Mouse (Mus musculus): ENCODE data around the gene Urgcp. TPM values are rescaled to one million over a fixed set of nuclear protein-coding genes. Genes with fewer than 3 reads are reported as not detected.

Gene Urgcp
- polyA plus RNA-seq, 1 experiment from 2014 or later = 21.6 TPM

DNA sequence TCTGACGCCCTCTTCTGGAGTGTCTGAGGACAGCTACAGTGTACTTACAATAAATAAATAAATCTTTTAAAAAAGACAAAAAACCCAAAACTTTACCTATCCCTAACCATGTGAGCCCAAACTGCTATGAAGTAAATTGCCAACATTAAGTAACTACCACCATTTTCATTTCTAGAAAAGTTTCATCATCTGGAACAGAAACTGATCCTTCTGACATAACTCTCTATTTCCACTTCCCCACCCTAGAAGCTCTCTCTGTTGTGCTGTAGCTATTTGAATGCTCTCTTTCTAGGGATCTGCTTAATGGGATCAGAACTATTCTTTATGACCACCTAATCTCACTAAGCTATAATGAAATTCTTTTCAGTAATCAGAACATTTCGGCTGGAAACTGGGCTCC is 17.2 kb downstream of the Urgcp start:
- no peaks in the 10 kb centered on the region for H3K9me3 ChIP-seq (ENCODE audit: control insufficient read depth, low read length)
- H3K27ac ChIP-seq (ENCODE audit: low read length) = no peak overlapping the region
- no peaks in the 10 kb centered on the region for H3K27me3 ChIP-seq (replicated peaks; ENCODE audit: control insufficient read depth, insufficient read depth, low read length)
- H3K9ac ChIP-seq (ENCODE audit: low read depth, low read length) = no peak overlapping the region
- H3K4me1 ChIP-seq (ENCODE audit: control insufficient read depth, insufficient read depth, low read length) = peaks cover 2% of the 10 kb centered on the region; the same call in 1 of the 2 replicates
- H3K36me3 ChIP-seq (ENCODE audit: control insufficient read depth, insufficient read depth, low read length) = no peaks in the 10 kb centered on the region
- no peak for ATAC-seq
- H3K4me3 ChIP-seq (ENCODE audit: low read length) = no peak overlapping the region
- WGBS = 83% methylated on average over 2 of the region's 2 CpGs
- no peak overlapping the region for H3K4me2 ChIP-seq (ENCODE audit: low read depth, low read length)

DNA sequence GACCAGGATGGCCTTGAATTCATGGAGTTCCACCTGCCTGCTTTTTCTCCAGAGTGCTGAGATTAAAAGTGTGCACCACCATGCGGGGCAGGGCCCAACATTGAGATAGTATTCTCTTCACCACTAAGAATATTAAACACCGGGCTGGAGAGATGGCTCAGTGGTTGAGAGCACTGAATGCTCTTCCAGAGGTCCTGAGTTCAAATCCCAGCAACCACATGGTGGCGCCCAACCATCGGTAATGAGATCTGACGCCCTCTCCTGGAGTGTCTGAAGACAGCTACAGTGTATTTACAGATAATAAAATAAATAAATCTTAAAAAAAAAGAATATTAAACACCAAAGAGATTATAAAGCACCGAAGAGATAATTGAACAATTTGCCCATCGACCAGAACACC is 20.1 kb downstream of the Urgcp start:
- H3K36me3 ChIP-seq (ENCODE audit: control insufficient read depth, insufficient read depth, low read length) = no peaks in the 10 kb centered on the region
- no peaks in the 10 kb centered on the region for H3K9me3 ChIP-seq (ENCODE audit: control insufficient read depth, low read length)
- H3K27me3 ChIP-seq (replicated peaks; ENCODE audit: control insufficient read depth, insufficient read depth, low read length) = no peaks in the 10 kb centered on the region
- H3K27ac ChIP-seq (ENCODE audit: low read length) = no peak overlapping the region
- no peak overlapping the region for H3K9ac ChIP-seq (ENCODE audit: low read depth, low read length)
- H3K4me1 ChIP-seq (ENCODE audit: control insufficient read depth, insufficient read depth, low read length) = peaks cover 9% of the 10 kb centered on the region
- no peak overlapping the region for H3K4me2 ChIP-seq (ENCODE audit: low read depth, low read length)
- H3K4me3 ChIP-seq (ENCODE audit: low read length) = no peak overlapping the region
- 72% methylated on average over 7 of the region's 7 CpGs for WGBS
- ATAC-seq = no peak

DNA sequence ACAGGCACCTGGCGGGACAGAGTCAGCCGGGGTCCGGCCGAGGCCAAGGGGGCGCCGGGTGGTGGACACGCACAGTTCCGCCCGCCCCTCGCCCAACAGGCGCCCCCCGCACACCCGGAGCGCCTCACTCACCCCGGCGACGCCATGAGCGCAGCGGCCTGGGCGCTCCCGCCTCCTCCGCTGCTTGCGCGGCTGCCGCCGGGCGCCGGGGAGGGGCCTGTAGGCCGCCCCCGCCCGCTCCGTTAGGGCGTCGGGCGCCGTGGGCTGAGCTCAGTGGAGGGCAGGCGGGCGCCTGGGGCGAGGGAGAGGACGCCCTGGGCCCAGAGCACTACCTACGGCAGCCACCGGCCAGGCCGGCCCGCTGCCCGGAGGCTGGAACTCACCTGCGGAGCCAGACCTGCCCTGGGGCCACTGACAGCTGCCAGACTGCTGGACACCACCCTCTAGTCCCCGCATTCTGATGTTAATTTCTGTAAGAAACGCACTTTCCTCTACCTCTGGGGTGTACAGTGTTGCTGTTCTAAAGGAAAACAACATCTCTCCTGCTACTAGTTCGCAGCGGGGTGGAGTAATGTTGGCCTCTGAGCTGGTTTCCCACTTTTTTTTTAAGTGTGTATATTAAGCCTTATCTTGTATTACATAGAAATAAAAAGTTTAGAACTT is 21.1 kb downstream of the Urgcp start:
- peak; percentile 95 for ATAC-seq
- whole genome bisulfite sequencing = under 1% methylated on average over 44 of the region's 50 CpGs
- Histone ChIP-seq H3K4me2 (ENCODE audit: low read depth, low read length) (peak overlapping the region; percentile 84), H3K27me3 (replicated peaks; ENCODE audit: control insufficient read depth, insufficient read depth, low read length) (no peaks in the 10 kb centered on the region), H3K36me3 (ENCODE audit: control insufficient read depth, insufficient read depth, low read length) (no peaks in the 10 kb centered on the region), H3K9me3 (ENCODE audit: control insufficient read depth, low read length) (no peaks in the 10 kb centered on the region), H3K4me1 (ENCODE audit: control insufficient read depth, insufficient read depth, low read length) (peaks cover 13% of the 10 kb centered on the region), H3K9ac (ENCODE audit: low read depth, low read length) (peak overlapping the region; percentile 99), H3K4me3 (ENCODE audit: low read length) (peak overlapping the region; percentile 97), H3K27ac (ENCODE audit: low read length) (peak overlapping the region; percentile 93)

DNA sequence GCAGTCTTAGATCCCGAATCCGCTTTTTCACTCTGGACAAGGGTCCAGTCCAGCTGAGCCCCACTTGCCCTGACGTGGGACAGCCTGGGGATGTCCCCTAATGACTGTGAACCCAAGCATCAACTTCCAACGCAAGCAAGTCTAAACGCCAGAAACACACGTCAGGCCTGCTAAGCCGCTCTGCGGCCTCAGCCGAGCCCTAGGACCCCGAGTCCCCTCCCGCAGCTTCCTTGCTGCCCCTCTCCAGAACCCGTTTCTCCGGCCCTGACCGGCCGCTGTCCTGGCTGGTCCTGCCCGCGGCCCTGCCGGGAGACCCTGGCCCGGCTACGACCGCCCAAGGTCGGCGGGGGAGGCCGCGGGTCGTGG is 21.6 kb downstream of the Urgcp start:
- peak overlapping the region; percentile 84 for H3K4me2 ChIP-seq (ENCODE audit: low read depth, low read length)
- WGBS = 1% methylated on average over 26 of the region's 26 CpGs
- ATAC-seq = peak; percentile 63

DNA sequence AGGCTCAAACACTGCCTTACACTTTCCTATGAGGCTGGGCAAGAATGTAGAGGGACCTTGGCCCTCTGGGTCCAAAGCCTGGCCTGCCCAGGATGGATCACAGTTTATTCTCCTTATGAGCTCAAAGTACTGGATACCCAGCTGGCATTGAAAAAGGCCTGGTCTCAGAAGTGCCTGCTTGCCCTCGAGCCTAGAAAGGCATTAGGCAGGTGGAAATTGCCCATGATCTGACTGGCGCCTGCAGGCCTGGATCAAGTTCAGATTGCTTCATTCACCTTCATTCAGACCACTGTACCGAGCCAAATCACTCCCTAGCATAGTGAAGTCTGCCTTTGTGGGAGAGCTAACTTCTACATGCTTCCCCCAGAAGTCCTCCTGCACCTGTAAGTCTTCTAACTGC is 22.3 kb downstream of the Urgcp start:
- Histone ChIP-seq H3K27me3 (replicated peaks; ENCODE audit: control insufficient read depth, insufficient read depth, low read length) (no peaks in the 10 kb centered on the region), H3K36me3 (ENCODE audit: control insufficient read depth, insufficient read depth, low read length) (no peaks in the 10 kb centered on the region), H3K4me1 (ENCODE audit: control insufficient read depth, insufficient read depth, low read length) (peaks cover 13% of the 10 kb centered on the region), H3K4me2 (ENCODE audit: low read depth, low read length) (peak overlapping the region; percentile 84), H3K27ac (ENCODE audit: low read length) (peak overlapping the region; percentile 38; the same call in 1 of the 2 replicates), H3K9ac (ENCODE audit: low read depth, low read length) (peak overlapping the region; percentile 40; the same call in 1 of the 2 replicates), H3K9me3 (ENCODE audit: control insufficient read depth, low read length) (no peaks in the 10 kb centered on the region), H3K4me3 (ENCODE audit: low read length) (peak overlapping the region; percentile 26; the same call in 1 of the 2 replicates)
- WGBS = 58% methylated on average over 3 of the region's 3 CpGs
- no peak for ATAC-seq

More for the DNA sequence above, 21.6 kb downstream of the Urgcp start:
- Histone ChIP-seq H3K4me1 (ENCODE audit: control insufficient read depth, insufficient read depth, low read length) (peaks cover 13% of the 10 kb centered on the region), H3K27me3 (replicated peaks; ENCODE audit: control insufficient read depth, insufficient read depth, low read length) (no peaks in the 10 kb centered on the region), H3K4me3 (ENCODE audit: low read length) (peak overlapping the region; percentile 97), H3K36me3 (ENCODE audit: control insufficient read depth, insufficient read depth, low read length) (no peaks in the 10 kb centered on the region), H3K9me3 (ENCODE audit: control insufficient read depth, low read length) (no peaks in the 10 kb centered on the region), H3K9ac (ENCODE audit: low read depth, low read length) (peak overlapping the region; percentile 99), H3K27ac (ENCODE audit: low read length) (peak overlapping the region; percentile 93)

DNA sequence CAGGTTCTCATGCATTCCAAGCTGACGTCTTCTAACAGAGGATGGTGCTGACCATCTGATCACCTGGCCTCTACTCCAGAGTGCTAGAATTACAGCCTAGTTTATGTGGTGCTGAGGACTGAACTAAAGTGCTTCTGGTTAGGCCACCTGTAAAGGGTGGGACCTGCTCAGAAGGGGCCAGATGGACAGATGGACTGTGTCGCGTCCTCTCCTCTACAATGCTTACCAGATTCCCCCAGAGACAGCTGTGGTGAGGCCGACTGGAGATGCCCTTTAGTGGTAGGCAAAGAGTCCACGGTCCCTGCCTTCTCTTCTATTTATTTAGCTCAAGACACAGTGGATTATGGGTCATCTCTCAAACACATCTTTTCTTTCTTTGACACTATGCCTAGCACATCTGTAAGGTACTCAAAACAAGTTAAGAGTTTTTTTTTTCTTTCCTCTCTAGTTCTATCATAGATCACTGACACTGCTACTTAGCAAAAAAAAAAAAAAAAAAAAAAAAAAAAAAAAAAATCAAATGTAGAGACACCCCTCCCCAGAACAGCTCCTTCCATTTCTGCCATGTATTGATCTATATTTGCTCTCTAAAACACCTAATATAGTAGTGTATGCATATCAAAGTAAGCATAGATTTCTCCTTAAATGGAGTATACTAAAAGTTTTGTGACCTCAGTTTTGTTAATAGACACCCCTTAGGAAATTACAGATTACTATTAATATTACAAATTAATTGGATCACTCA is 23.1 kb downstream of the Urgcp start:
- Histone ChIP-seq H3K4me3 (ENCODE audit: low read length) (no peak overlapping the region), H3K9me3 (ENCODE audit: control insufficient read depth, low read length) (no peaks in the 10 kb centered on the region), H3K4me2 (ENCODE audit: low read depth, low read length) (no peak overlapping the region), H3K9ac (ENCODE audit: low read depth, low read length) (no peak overlapping the region), H3K4me1 (ENCODE audit: control insufficient read depth, insufficient read depth, low read length) (peaks cover 19% of the 10 kb centered on the region), H3K36me3 (ENCODE audit: control insufficient read depth, insufficient read depth, low read length) (no peaks in the 10 kb centered on the region), H3K27me3 (replicated peaks; ENCODE audit: control insufficient read depth, insufficient read depth, low read length) (no peaks in the 10 kb centered on the region), H3K27ac (ENCODE audit: low read length) (no peak overlapping the region)
- no peak for ATAC-seq
- WGBS = 72% methylated on average over 5 of the region's 5 CpGs

DNA sequence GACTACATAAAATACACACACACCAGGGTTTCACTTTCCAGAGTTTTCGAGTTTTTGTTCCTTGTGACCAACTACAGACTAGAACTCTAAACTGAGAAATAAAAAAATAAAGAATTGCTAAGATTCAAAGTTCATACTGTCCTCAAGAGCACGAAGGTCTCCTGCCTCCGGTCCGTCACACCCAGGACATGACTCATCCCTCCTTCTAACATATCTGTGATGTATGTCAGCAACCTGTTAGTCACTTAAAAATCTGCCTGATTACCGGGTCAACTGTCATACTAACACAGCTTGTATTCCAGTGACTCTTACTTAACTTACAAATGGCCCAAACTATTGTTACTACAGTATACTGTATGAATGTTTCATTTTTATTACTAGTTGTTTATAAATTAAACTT is 25.0 kb downstream of the Urgcp start:
- Histone ChIP-seq H3K36me3 (ENCODE audit: control insufficient read depth, insufficient read depth, low read length) (no peaks in the 10 kb centered on the region), H3K4me1 (ENCODE audit: control insufficient read depth, insufficient read depth, low read length) (peaks cover 27% of the 10 kb centered on the region), H3K9ac (ENCODE audit: low read depth, low read length) (no peak overlapping the region), H3K4me3 (ENCODE audit: low read length) (no peak overlapping the region), H3K4me2 (ENCODE audit: low read depth, low read length) (no peak overlapping the region), H3K27ac (ENCODE audit: low read length) (no peak overlapping the region; the same call in 1 of the 2 replicates), H3K27me3 (replicated peaks; ENCODE audit: control insufficient read depth, insufficient read depth, low read length) (no peaks in the 10 kb centered on the region), H3K9me3 (ENCODE audit: control insufficient read depth, low read length) (no peaks in the 10 kb centered on the region)
- peak; percentile 45 for ATAC-seq
- WGBS = 60% methylated on average over 5 of the region's 5 CpGs

DNA sequence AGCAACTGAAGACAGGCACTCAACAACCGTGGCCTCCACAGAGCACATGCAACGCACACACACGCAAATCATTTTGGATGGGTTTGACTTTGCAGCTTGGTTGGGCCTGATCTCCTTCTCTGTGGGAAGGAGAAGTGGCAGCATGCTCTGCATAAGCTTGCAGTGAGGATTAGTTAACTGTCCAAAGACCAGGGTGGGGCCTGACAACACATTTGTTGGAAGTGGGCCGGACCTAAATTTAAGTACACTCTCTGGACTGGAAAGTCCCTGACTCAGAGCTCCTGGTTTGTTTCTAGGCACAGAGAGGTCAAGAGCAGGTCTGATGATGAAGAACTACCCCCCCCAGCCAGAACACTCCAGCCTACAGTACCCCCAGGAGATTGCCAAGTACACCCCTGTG is 27.9 kb downstream of the Urgcp start:
- Histone ChIP-seq H3K4me2 (ENCODE audit: low read depth, low read length) (no peak overlapping the region), H3K9ac (ENCODE audit: low read depth, low read length) (no peak overlapping the region), H3K27ac (ENCODE audit: low read length) (no peak overlapping the region), H3K4me3 (ENCODE audit: low read length) (no peak overlapping the region), H3K9me3 (ENCODE audit: control insufficient read depth, low read length) (no peaks in the 10 kb centered on the region), H3K27me3 (replicated peaks; ENCODE audit: control insufficient read depth, insufficient read depth, low read length) (no peaks in the 10 kb centered on the region), H3K36me3 (ENCODE audit: control insufficient read depth, insufficient read depth, low read length) (no peaks in the 10 kb centered on the region), H3K4me1 (ENCODE audit: control insufficient read depth, insufficient read depth, low read length) (peaks cover 20% of the 10 kb centered on the region)
- ATAC-seq = no peak
- 87% methylated on average over 4 of the region's 4 CpGs for WGBS

DNA sequence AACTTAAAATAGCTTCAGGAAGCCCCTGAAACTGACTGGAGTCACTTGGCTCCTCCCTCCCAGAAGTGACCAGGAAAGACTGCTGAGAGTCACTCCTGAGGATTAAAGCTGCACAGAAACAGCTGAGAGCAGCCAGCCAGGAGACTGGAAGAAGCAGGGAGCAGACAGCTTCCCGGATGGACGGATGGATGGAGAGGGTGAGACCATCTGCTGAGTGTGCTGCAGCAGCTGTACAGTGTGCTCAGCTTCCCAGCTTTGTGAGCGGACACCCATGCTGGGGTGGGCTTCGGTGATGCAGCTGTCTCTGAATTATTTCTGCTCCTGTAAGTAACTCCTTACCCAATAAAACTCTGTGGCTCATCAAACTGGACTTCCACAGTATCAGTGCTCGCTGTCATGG is 29.8 kb downstream of the Urgcp start:
- Histone ChIP-seq H3K4me3 (ENCODE audit: low read length) (no peak overlapping the region), H3K4me2 (ENCODE audit: low read depth, low read length) (no peak overlapping the region), H3K4me1 (ENCODE audit: control insufficient read depth, insufficient read depth, low read length) (peaks cover 18% of the 10 kb centered on the region), H3K27ac (ENCODE audit: low read length) (no peak overlapping the region), H3K27me3 (replicated peaks; ENCODE audit: control insufficient read depth, insufficient read depth, low read length) (no peaks in the 10 kb centered on the region), H3K9ac (ENCODE audit: low read depth, low read length) (no peak overlapping the region), H3K36me3 (ENCODE audit: control insufficient read depth, insufficient read depth, low read length) (no peaks in the 10 kb centered on the region), H3K9me3 (ENCODE audit: control insufficient read depth, low read length) (no peaks in the 10 kb centered on the region)
- ATAC-seq = 0 out of 2 replicates have a peak, but pooled peaks have one; percentile 36
- WGBS = 60% methylated on average over 5 of the region's 5 CpGs

All from intestine, embryonic 16.5 days (tissue).